Mouse (Mus musculus): Measurements from ENCODE around the gene Anln.
"Not testable (repeated sequence)": the region's sequence is repeated elsewhere in the genome, so short reads cannot be mapped to it uniquely, and the experiment has no call there.

Gene Anln

DNA sequence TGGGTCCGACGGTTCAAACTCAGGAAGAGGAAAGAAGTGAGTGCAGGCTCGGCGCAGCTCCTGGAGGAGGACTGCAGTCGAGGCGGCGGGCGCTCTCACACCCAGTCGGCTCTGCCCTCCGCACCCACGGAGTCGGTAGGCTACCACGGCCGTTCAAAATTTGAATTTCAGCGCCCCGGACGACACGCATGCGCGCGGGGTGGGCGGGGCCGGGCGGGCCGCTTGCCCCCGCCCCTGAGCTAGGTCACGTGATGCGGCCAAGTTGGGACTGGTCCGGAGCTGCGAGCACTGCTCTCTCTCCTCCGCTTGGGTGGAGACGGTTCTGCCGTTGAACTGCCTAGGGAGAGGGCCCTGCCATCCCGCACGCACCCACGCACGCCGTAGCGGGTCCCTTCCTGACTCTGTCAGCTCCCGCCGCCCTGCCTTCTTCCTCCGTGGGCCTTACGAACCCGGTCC lies at the start of gene Anln:
Gene Anln (minus strand): TSS at position 168 of the 456 bp plus-strand sequence.
- DNase-seq (ENCODE audit: low spot score in 2 of 2): peak; percentile 90 to 91

DNA sequence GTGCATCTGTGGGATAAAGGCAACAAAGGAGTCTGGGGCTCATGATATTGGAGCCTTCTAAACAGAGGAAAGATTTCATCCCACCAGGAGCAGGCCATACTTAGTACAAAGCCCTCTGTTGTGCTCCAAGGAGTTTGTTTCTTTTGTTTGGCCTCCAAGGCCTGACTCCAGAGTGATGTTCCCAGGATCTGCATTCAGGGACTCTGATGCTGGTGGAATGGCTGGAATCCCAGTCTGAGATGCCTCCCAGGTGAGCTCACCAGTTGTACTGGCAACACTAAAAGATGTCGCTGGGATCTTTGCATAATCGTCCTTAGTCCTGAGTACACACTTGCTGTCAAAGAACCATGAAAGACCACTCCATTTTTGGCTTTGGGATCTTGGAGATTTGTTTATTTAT lies 45.1 kb upstream of the Anln start:
- no peak for DNase-seq (ENCODE audit: low spot score in 2 of 2)

DNA sequence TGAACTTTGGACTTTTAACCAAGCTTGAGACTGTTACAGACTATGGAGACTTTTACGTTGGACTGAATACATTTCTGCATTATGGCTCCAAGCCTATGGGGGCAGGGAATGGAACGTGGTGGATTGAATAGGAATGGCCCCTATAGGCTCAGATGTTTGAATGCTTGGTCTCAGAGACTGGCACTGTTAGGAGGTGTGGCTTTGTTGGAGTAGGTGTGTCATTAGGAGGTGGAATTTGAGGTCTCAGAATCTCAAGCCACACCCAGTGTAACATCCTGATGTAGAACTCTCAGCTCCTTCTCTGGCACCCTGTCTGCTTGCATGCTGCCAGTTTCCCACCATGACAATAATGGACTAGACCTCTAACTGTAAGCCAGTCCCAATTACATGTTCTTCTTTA lies 44.2 kb upstream of the Anln start:
- no peak for DNase-seq (ENCODE audit: low spot score in 2 of 2)

DNA sequence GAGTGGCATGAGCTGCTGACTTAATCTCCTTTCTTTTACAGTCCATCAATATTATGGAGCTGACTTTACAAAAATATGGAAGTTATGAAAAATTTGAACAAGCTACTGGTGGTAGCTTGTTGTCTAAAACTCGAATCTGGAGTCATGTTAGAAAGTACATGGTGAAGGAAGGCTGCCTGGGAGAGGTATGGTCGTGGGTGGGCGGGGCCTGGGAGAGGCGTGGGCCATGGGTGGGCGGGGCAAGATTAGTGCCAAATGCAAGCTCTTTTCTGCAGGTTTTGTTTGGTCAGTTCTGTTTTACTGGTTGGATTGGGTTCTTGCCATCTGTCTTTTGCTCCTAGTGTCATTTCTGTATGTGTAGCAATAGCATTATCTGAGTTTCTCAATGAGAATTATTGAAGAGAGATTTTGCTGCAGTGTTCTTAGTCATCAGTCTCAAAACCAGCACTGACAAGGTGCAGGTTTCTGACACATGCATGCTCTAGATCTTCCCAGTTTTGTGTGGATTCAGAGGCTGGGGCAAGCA lies 41.4 kb upstream of the Anln start:
- no peak for DNase-seq (ENCODE audit: low spot score in 2 of 2)

DNA sequence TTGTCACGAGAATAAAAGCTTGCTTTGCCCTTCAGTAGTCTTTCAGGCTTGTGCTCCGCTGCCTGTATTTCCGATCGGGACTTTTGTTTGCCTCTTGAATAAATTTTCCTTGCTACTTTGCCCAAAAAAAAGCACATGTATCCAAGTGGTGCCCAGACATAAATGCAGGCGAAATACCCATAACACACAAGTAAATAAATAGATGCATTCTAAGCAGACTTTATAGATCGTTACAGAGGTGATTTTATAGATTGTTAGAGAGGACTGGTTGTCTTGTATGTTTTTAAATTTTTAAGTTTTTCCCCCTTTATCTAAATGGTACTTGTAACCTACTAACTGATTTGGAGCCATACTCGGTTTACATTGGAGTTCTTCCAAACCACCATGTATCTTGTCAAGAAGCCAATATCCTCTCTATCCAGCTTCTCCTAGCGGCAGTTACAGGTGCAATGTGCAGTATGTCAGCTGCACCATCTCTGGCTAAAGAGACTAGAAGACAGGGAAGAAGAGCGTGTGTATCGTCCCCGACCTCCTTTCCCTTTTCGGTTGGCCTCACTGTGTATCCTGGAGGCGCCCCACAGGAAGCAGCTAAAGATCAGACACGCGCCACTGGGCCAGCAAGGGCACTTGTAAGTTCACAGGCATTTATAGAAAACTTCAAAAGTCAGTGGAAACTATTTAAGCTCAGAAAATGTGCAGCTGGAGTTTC lies 40.7 kb upstream of the Anln start:
- no peak for DNase-seq (ENCODE audit: low spot score in 2 of 2)

DNA sequence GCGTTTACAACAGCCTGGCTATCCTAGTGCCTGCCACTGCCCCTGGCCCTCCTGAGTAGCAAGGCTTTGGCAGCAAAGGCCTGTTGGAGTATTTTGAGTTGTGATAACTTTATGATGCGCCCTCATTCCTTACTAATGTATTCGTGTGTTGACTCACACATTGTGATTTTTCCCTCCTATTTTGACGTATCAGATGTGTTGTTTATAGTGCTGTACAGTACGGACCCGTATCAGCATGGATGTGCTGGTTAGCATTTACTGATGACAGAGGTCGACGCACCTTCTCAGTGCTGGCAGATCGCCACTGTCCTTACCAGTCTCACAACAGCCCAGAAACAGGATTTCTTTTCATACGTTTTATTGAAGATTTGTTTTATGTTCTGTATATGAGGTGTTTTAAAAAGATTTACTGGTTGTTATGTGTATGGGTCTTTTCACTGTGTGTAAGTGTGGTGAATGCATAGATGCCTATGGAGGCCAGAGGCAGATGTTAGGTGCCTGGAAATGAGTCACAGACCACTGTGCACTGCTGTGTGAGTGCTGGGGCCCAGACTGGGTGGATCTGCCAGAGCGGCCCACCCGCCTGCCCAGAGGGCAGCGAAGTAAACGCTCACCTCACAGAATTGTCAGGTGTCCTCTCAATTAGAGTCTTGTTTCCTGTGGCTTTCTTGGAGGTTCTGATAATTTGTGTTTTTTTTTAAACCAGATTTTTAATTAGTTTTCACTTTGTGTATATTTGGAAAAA lies 39.9 kb upstream of the Anln start:
- DNase-seq (ENCODE audit: low spot score in 2 of 2): no peak

DNA sequence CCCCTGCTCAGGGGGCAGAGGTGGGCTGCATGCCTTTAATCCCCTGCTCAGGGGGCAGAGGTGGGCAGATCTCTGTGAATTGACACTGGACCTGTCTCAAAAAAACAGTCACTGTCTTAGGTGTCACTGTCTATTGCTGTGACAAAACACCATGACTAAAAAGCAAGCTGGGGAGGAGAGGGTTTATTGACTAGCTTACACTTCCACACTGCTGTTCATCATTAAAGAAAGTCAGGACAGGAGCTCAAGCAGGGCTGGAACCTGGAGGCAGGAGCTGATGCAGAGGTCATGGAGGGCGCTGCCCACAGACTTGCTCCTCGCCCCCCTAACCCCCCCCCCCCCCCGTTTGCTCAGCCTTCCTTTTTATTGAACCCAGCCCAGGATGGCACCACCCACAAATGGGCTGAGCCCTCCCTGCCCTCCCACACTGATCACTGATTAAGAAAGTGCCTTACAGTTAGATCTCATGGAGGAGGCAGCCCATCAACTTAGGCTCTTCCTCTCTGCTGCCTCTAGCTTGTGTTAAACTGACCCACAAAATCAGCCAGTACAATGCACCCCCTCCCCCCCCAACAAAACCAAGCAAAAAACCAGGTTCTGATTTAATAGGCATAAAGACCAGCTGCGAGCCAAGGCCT lies 39.2 kb upstream of the Anln start:
- no peak for DNase-seq (ENCODE audit: low spot score in 2 of 2)

DNA sequence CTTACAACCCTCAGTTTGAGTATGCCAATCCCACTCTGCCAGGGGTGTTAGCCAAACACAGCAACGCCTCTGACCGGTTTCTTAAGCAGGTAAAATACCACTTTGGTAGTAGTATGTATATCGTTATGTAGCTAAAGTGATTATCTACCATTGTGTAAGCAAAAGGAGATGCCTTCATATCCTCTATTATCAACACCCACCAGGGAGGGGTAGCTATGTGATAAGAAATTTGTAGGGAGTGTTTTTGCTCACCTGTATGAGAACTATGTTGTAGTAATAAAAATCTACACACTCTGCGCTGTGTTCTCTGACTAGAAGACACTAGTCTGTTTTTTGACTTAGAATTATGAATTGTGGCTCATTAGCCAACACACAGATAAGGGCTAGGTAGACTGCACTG lies 35.7 kb upstream of the Anln start:
- no peak for DNase-seq (ENCODE audit: low spot score in 2 of 2)

DNA sequence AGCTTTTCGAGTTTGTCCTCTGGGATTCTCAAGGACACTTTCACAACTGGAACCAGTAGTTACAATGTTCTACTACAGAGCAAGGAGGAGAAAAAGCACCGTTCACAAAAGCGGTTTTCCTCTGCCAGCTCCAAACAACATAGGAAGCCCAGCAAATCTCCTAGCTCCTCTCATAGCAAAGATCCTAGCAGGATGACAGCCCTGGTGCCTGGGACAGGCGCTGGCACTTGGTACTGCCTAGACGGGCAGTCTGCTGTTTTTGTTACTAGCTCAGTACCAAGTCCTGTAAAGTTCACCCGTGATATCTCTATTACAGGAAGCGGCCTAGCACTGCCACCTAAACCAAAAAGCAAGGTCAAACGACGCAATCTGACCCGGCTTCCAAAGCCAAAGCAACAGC lies 35.2 kb upstream of the Anln start:
- DNase-seq (ENCODE audit: low spot score in 2 of 2): no peak

DNA sequence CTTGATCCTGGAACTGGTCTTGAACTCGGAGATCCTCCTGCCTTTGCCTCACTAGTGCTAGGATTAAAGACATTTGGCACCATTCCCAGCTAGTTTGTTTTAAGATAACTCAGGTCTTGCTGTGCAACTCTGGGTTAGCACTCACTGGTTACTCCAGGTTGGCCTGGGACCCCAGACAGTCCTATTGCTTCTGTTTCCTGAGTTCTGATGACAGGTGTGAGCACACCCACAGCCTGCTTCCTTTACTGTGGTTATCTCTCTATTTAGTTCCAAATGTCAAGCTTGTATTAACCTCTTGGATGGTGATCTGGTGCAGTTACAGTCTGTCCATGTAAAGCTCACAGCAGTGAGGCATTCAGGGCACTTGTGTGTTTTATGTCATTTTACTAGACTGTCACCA lies 34.5 kb upstream of the Anln start:
- no peak for DNase-seq (ENCODE audit: low spot score in 2 of 2)

DNA sequence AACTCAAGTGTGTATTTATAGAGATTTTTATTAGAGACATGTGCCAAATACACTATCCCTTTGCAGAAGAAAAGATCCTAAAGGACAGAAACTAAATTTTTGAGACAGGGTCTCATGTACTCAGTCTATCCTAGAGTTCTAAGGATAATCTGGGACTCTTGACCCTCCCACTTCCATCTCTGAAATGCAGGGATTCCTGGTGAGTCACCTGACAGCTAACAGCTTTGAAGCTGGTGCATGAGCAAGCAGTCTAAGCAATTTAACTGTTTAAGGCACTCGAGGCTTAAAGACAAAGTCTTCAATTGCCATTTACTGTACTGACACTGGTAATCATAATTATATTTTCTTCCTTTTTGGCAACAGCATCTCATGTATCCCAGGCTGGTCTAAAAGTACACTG lies 33.6 kb upstream of the Anln start:
- DNase-seq (ENCODE audit: low spot score in 2 of 2): no peak

DNA sequence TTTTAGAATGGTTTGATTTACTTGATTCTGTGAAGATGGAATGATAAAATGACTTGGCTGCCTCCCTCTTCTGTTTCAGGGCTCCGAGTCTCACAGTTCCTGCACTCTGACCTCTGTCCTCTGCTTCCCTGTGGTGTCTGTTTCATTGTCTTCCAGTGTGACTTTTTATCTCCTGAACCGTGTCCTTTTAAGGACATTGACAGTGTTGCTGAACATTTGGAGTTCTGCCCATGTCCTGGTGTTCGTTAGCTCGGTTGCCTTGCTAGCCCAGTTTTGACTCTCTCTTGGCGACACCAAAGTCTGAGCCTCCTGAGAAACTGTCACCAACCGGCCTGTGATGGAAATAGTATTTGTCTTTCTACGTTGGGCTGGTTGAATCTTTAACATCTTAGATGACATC lies 31.5 kb upstream of the Anln start:
- no peak for DNase-seq (ENCODE audit: low spot score in 2 of 2)

DNA sequence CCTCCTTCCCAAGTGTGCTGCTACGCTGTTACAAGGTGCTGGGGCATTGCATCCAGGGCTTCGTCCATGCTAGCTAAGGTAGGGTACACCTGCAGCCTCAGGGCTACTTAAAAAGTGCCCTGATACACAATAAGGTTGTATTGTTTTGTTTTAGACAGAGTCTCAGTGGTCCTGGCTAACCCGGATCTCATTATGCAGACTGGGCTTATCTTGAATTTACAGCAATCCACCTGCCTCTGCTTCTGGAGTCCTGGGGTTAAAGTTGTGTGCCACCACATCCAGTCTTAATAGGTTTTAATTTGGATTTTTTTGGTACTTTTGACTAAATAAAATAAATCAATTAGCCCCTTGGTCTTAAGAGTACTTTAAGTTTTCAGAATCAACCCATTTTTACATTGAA lies 30.9 kb upstream of the Anln start:
- DNase-seq (ENCODE audit: low spot score in 2 of 2): no peak

DNA sequence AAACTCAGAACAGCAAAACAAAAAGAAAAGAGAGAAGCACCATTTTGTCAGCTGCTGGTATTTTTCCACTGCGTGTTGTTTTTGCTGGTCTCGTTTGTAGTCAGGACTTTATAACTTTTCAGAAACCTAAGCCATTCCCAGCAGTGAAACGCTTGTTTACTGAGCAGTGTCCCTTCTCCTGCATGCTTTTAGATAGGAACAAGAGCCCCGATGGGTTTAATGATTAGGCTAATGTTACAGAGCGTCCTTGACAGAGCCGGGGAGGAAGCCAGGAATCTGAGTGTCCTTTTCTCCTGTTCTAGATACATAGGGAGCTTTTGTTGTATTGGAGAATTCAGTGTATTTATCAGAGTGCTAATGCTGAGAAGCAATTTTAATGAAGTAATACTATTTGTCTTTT lies 28.6 kb upstream of the Anln start:
- DNase-seq (ENCODE audit: low spot score in 2 of 2): no peak

DNA sequence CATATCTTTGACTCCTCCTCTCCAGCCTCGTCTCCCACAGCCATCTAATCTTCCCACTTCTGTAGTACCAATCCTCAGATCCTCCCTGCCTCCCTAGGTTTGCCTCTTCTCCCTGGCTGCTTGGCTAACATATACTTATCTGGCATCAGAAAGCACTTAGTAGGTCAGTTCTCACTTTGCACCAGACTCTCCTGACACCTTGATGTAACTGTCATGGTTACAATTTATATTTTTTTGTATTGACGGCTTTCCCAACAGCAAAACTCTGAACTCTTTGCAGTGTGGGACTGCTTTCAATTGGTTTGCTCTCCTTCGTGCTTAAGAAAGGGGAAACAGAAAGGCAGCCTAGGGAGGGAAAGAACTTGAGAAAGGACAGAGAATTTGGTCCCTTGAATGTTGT lies 27.2 kb upstream of the Anln start:
- no peak for DNase-seq (ENCODE audit: low spot score in 2 of 2)

DNA sequence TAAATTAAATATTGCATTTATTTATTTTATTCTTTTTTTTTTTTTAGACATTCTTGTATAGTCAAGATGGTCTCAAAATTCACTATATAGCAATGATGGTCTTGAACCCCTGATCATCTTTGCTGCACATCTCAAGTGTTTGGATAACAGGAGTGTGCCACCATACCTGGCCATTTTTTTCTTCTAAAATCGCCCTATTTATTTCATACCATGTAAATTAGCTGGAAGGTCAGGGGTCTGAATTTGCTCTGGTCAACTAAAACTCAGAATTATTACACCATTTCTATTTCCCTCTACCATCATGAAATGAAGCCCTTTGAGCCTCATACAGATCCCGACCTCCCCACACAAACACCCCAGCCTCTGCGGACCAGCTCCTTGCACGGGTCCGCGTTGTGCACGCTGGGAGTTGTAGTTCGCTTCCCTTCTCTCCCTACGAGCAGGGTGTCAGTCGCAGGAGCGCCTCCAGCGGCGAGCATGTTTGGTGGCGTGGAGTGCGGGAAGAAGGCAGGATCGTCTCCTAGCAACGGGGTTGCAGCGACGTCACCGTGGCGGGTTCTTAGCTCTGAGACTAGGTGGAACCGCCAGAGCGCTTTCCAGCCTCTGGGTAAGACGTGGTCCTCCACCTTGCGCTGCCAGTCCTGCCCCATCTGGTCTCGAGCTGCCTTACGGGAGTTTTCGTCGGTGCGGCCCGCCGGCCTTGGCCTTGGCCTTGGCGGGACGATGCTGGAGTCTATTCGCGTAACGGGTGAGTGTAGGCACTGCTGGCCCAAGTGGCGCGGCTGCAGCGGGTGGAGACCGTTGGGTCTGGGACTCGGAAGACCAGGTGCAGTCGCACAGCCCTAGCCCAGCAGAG lies 22.2 kb upstream of the Anln start, which contains the start of gene 9530077C05Rik:
Gene 9530077C05Rik (plus strand): TSS at position 512 of the 856 bp plus-strand sequence.
- peak; percentile 87 to 95 for DNase-seq (ENCODE audit: low spot score in 2 of 2)

DNA sequence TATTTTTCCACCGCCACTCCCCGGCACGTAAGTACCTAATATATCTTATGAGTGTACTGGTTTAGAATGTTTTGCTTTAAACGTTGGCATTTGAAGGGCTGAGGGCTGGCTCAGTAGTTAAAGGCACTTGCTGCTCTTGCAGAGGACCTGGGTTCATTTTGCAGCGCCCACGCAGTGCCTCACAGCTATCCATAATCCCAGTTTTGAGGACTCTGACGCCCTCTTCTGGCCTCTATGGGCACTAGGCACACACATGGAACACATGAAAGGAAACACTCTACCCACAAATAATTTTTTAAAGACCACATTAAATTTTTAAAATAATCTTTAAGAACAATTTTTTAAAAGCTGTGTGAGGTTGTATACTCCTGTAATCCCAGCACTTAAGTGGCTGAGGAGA lies 20.5 kb upstream of the Anln start:
- no peak for DNase-seq (ENCODE audit: low spot score in 2 of 2)

DNA sequence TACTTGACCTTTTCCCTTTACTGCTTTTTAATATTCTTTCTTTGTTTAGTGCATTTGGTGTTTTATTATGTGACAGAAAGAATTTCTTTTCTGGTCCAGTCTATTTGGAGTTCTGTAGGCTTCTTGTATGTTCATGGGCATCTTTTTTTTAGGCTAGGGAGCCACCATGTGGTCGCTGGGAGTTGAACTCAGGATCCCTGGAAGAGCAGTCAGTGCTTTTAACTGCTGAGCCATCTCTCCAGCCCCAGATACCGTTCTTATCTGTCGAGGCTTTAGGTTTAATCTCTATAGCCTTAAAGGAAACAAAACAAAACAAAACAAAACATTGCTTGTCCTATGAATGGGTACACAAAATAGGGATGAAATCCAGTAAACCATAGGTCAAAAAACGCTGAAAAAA lies 19.4 kb upstream of the Anln start:
- DNase-seq (ENCODE audit: low spot score in 2 of 2): not testable (repeated sequence)

DNA sequence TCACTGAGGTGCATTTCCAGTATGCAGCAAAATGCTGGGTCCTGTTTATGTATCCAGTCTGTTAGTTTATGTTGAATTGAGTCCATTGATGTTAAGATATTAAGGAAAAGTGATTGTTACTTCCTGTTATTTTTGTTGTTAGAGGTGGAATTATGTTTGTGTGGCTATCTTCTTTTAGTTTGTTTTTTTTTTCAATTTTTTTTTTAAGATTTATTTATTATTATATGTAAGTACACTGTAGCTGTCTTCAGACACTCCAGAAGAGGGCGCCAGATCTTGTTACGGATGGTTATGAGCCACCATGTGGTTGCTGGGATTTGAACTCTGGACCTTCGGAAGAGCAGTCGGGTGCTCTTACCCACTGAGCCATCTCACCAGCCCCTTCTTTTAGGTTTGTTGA lies 18.6 kb upstream of the Anln start:
- not testable (repeated sequence) for DNase-seq (ENCODE audit: low spot score in 2 of 2)

DNA sequence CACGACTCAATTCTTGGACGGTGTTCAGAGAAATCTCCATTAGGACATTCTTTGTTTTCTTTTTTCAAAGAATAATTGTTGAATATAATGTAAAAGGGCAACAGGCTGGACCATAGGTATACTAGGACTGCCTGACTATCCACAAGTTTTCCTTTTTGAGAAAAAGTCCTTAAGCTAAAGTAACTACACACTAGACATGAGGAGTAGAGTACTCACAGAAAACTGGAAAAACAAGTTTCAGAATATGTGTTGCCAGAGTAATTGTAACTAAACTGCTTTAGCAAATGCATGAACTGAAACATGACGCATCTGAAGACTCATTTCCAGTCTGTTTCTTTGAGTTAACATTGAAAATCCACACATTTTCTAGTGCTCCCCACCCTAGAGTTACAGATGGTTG lies 16.4 kb upstream of the Anln start:
- no peak for DNase-seq (ENCODE audit: low spot score in 2 of 2)

DNA sequence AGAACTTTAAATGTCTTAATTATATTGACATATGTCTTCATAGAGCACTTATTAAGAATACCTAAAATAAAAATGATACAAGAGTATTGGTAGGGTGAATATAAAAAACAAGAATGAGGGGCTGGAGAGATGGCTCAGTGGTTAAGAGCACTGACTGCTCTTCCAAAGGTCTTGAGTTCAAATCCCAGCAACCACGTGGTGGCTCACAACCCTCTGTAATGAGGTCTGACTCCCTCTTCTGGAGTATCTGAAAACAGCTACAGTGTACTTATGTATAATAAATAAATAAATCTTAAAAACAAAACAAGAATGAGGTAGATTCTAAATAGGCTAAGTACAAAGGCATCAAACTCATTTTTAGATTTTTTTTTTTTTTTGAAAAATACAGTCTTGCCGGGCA lies 14.5 kb upstream of the Anln start:
- DNase-seq (ENCODE audit: low spot score in 2 of 2): not testable (repeated sequence)

DNA sequence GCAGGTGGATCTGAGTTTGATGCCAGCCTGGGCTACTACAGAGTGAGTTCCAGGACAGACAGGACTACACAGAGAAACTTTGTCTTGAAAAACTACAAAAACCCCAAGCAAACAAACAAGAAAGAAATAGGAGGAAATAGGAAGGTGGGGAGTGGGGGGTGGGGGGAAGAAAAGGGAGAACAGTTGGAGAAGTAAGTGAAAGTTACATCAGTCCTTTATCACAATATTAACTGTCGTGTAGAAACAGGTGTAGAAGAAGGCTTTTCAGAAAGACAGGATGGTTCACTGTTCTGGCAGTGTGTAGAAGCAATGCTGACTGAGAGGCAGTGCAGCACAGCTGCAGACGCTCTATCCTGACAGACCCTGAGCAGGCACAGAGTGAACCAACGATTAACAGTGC lies 14.0 kb upstream of the Anln start:
- no peak for DNase-seq (ENCODE audit: low spot score in 2 of 2)
